Mouse (Mus musculus): ENCODE measurements around the gene Mpp2.

DNA sequence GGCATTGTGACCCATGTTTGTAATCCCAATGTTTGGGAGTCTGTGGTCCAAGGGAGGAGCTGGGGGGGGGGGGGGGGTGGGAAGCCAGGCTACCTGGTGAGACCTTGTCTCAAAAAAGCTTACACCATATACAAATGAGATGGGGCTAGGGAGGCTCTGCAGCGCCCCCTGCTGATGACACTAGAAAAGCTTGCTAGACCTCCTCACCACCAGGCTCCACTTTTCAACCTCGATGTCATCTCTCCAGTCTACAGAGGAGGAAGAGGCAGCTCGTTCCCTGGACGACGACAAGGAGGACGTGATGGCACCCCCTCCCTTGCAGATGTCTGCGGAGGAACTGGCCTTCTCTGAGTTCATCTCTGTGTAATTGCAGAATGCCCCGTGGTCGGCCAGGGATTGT is 34.5 kb downstream of the Mpp2 start:
- TF ChIP-seq POLR2A (IDR thresholded peaks at IDR 0.05; ENCODE audit: borderline replicate concordance, extremely low read depth, low read depth, low read length), result no peak
- TF ChIP-seq CTCF (IDR thresholded peaks at IDR 0.05; ENCODE audit: insufficient read depth, low read length), result peak; percentile 67
